Mouse (Mus musculus) cerebellum, adult 2 months (tissue): ENCODE measurements at regions not wholly inside any gene's neighbourhood (a gene's known extent, or its start where the extent isn't known, plus 50 kb on each side); places are given as distances from the start of the nearest gene placed in this dataset.

Experiments
- DNase-seq, 2 experiments: peaks; one replicate each; pipeline ENCODE4 v3.0.0; 2021
- H3K27ac ChIP-seq: fragments of 200-500 bp; 2 replicates; pipeline ENCODE4 v1.5.1; 2012; ENCODE audit warnings: low read length, control low read depth, inconsistent platforms; ENCODE audit not compliant: insufficient read depth
- H3K27me3 ChIP-seq: fragments of 200-500 bp; 2 replicates; pipeline ENCODE4 v1.6.1; 2012; ENCODE audit warnings: inconsistent platforms, mild to moderate bottlenecking, low read length, moderate library complexity; ENCODE audit not compliant: control insufficient read depth, insufficient read depth
- H3K4me1 ChIP-seq: fragments of 200-500 bp; 2 replicates; pipeline ENCODE4 v1.6.1; 2011; ENCODE audit warnings: low read length; ENCODE audit not compliant: control insufficient read depth, insufficient read depth
- H3K4me3 ChIP-seq: fragments of 200-500 bp; replicated peaks from 2 replicates; pipeline ENCODE3; 2011; ENCODE audit warnings: mild to moderate bottlenecking, low read depth, low read length, control low read depth; ENCODE audit not compliant: insufficient read depth
- CTCF ChIP-seq: fragments of 200-500 bp; IDR thresholded peaks from 2 replicates; pipeline ENCODE4 v1.5.1; 2011; ENCODE audit warnings: low read depth, mild to moderate bottlenecking, control low read depth, low read length, moderate library complexity, borderline replicate concordance; ENCODE audit not compliant: insufficient read depth
- POLR2A ChIP-seq: fragments of 200-500 bp; IDR thresholded peaks from 2 replicates; pipeline ENCODE4 v1.6.1; 2011; ENCODE audit warnings: low read length, control low read depth, borderline replicate concordance; ENCODE audit not compliant: insufficient read depth
- WGBS: fragments of 180-500 bp; shearing (Covaris S2); methylation state at CpG from one replicate; pipeline ENCODE4 v1.1.7; 2018; 5-methylcytosine and 5-hydroxymethylcytosine counted together

DNA sequence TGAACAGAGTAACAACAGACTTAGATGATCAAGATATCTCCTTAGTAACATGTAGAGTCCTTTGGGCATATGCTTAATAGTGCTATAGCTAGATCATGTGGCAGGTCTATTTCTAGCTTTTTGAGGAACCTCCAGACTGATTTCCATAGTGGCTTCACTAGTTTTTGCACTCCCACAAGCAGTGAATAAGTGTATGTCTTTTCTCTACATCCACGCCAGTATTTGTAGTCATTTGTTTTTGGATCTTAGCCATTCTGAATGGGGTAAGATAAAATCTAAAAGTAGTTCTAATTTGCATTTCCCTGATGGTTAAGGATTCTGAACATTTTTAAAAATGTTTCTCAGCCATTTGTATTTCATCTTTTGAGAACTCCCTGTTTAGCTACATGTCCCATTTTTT, 343.7 kb downstream of the Inhba start:
- TF ChIP-seq CTCF (no peak), POLR2A (no peak)
- Histone ChIP-seq H3K27ac (no peak overlapping the region), H3K4me1 (no peaks in the 10 kb centered on the region), H3K27me3 (no peaks in the 10 kb centered on the region), H3K4me3 (no peak overlapping the region)
- DNase-seq = no peak
- WGBS = 68% methylated on average over 1 of the region's 1 CpGs

GRCm38 (mm10) chr13:16379492-16379891, 367.8 kb downstream of the Inhba start:
- Histone ChIP-seq H3K27ac (no peak overlapping the region), H3K27me3 (no peaks in the 10 kb centered on the region), H3K4me1 (no peaks in the 10 kb centered on the region), H3K4me3 (no peak overlapping the region)
- TF ChIP-seq CTCF = no peak
- no peak for TF ChIP-seq POLR2A
- WGBS = 87% methylated on average over 5 of the region's 5 CpGs
- DNase-seq = no peak

DNA sequence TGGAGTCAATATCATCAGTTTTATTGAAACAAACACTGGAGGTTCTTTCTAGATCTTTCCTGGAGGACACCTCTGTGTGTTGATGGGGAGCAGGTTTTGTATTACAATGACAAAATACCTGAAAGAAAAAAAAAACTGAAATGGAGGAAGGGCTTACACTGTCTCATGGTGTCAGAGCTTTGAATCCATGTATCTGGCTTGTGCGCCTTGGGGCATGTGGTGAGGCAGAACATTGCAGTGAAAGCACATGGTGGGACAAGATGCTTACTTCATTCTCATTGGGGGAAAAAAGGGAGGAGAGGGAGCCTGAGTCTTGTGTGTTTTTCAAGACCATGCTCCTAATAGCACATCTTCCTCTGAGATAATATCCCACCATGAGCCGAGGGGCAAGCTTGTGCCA, 368.3 kb downstream of the Inhba start:
- Histone ChIP-seq H3K27me3 (no peaks in the 10 kb centered on the region), H3K4me1 (no peaks in the 10 kb centered on the region), H3K27ac (no peak overlapping the region), H3K4me3 (no peak overlapping the region)
- 97% methylated on average over 2 of the region's 2 CpGs for WGBS
- TF ChIP-seq CTCF (no peak), POLR2A (no peak)
- DNase-seq = no peak

DNA sequence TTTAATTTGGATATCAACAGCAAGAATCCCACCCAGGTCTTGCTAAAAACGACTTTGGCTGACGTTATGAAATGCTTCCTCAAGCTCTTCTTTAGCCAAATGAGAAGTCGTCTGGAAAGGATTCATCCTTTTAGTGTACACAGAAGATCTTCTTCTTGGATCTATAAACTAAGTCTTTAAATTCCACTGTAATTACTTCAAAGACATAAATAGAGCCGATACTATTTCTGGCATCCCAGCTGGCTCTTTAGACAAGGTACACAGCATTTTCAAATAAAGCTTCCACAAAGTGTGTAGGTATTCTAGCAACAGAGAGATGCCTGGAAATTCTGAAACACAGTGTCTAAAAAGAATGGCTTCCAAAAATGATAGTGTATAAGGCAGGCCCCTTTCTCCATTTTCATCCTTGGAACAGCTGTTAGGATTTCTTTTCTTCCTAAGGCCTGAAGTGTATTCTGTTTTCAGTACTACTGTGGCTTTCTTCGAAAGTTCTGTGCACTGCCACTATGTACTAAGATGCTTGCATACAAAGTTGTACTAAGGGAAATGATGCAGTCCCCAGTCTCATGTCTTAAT, 371.4 kb downstream of the Inhba start:
- Histone ChIP-seq H3K27me3 (no peaks in the 10 kb centered on the region), H3K4me1 (no peaks in the 10 kb centered on the region), H3K4me3 (no peak overlapping the region), H3K27ac (no peak overlapping the region)
- WGBS = 68% methylated on average over 5 of the region's 5 CpGs
- no peak for TF ChIP-seq POLR2A
- TF ChIP-seq CTCF = no peak
- no peak for DNase-seq

DNA sequence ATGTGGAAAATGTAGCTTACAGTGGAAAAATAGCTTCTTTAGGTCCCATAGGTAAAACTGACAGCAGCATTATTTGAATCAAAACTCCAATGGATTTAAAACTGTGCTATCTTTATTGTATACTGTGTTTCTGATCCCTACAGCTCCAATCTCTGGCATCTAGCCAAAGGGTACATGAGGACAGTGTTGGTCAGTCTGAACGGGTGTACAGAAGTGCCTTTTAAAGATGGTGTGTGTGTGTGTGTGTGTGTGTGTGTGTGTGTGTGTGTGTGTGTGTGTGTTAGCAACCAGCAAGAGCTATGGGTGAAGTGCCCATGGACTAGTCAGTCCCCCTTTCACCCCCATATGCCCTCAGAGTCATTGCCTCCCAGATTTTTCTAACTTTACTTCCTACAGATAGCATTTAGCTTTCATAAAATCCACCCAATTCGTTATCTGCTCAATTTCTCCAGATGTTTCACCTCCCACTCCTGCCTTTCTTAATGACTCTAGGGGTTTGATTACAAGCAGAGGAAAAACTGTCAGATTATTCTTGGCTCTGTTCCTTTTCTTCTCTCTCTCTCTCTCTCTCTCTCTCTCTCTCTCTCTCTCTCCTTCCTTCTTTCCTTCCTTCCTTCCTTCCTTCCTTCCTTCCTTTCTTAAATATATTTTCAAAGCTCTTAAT, 404.8 kb downstream of the Inhba start:
- no peak for DNase-seq
- no peak overlapping the region for H3K4me3 ChIP-seq
- no peak overlapping the region for H3K27ac ChIP-seq
- WGBS = 26% methylated on average over 2 of the region's 2 CpGs
- no peaks in the 10 kb centered on the region for H3K4me1 ChIP-seq
- TF ChIP-seq POLR2A = no peak
- no peak for TF ChIP-seq CTCF
- no peaks in the 10 kb centered on the region for H3K27me3 ChIP-seq

DNA sequence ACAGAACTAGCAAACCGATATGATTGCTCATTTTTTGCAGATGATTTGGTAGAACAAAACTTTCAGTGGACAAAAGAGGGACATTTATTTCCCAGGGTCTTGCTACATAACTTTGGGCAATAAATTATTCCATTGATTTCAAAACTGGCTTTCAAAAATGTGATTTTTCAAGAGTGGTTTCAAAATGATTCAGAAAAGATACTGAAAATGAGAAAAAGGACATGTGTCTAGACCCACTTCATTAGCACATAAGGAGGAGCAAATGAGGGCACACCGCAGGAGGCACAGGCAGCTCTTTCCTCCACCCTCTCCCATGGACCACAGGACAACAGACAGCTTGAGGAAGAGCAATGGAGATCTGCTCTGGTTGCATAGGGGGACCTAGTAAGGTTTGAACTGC, 412.5 kb downstream of the Inhba start:
- no peak for TF ChIP-seq POLR2A
- no peak for TF ChIP-seq CTCF
- H3K27me3 ChIP-seq = no peaks in the 10 kb centered on the region

GRCm38 (mm10) chr13:16435436-16435835, 423.8 kb downstream of the Inhba start:
- no peak for TF ChIP-seq CTCF
- TF ChIP-seq POLR2A = no peak
- no peaks in the 10 kb centered on the region for H3K4me1 ChIP-seq
- no peak for DNase-seq
- 53% methylated on average over 2 of the region's 2 CpGs for WGBS
- H3K27ac ChIP-seq = no peak overlapping the region
- H3K4me3 ChIP-seq = no peak overlapping the region
- no peaks in the 10 kb centered on the region for H3K27me3 ChIP-seq

More for the DNA sequence above, 412.5 kb downstream of the Inhba start:
- no peak overlapping the region for H3K27ac ChIP-seq
- WGBS = 77% methylated on average over 2 of the region's 2 CpGs
- H3K4me3 ChIP-seq = no peak overlapping the region
- no peak for DNase-seq
- no peaks in the 10 kb centered on the region for H3K4me1 ChIP-seq

DNA sequence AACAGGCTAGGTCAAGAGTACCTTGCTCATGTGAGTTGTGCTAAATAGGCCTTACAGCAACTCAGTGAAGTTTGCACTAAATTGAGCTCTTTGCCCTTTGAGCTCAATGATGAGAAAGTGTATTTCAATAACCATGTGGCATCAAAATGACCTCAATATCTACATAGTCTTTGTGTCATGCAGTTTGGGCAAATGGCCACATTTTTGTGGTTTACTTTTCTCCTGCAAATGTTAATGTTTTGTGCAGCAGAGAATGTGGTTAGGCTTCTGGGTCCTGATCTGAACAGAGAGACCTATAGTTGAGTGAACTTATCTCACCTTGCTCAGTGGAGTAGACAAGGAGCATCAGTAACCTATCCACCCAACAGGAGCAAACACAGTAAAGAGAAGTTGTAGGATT, 441.6 kb downstream of the Inhba start:
- no peaks in the 10 kb centered on the region for H3K4me1 ChIP-seq
- H3K27me3 ChIP-seq = no peaks in the 10 kb centered on the region
- no peak for DNase-seq
- no peak for TF ChIP-seq POLR2A
- no peak for TF ChIP-seq CTCF
- H3K4me3 ChIP-seq = no peak overlapping the region
- no peak overlapping the region for H3K27ac ChIP-seq
